Mouse (Mus musculus) cortical plate, adult 2 months (tissue): Measurements from ENCODE around the gene Oaz2. TPM values are rescaled to one million over a fixed set of nuclear protein-coding genes. Genes with fewer than 3 reads are reported as not detected.

ENCODE experiments used
- H3K27ac ChIP-seq: fragments of 200-500 bp; 2 replicates; pipeline ENCODE4 v1.5.1; 2012; ENCODE audit warnings: low read length, control low read depth, inconsistent platforms; ENCODE audit not compliant: insufficient read depth
- H3K4me1 ChIP-seq: fragments of 200-500 bp; 2 replicates; pipeline ENCODE4 v1.6.1; 2011; ENCODE audit warnings: low read length; ENCODE audit not compliant: control insufficient read depth, insufficient read depth
- H3K4me3 ChIP-seq: fragments of 200-500 bp; 2 replicates; pipeline ENCODE4 v1.5.1; 2011; ENCODE audit warnings: mild to moderate bottlenecking, low read length, control low read depth; ENCODE audit not compliant: insufficient read depth
- CTCF ChIP-seq: fragments of 200-500 bp; IDR thresholded peaks from 2 replicates; pipeline ENCODE4 v1.5.1; 2011; ENCODE audit warnings: mild to moderate bottlenecking, control low read depth, low read length; ENCODE audit not compliant: insufficient read depth; ENCODE audit errors: extremely low read depth
- POLR2A ChIP-seq: fragments of 200-500 bp; IDR thresholded peaks from 2 replicates; pipeline ENCODE4 v1.6.1; 2011; ENCODE audit warnings: mild to moderate bottlenecking, low read length, control low read depth; ENCODE audit not compliant: insufficient read depth; ENCODE audit errors: extremely low read depth
- polyA plus RNA-seq: library from polyadenylated mRNA; depleted of rRNA; stranded (reverse); fragments of >200 nt; gene quantifications from 2 replicates; pipeline ENCODE4 v1.2.3, GENCODE M21; 2012; rRNA removed

The Oaz2 gene
- polyA plus RNA-seq = 215 and 220 TPM in 2 replicates

GRCm38 (mm10) chr9:65667701-65668100, at the start of gene Oaz2:
Gene Oaz2 (plus strand): TSS chr9:65668001.
- Histone ChIP-seq H3K4me3 (no peak within 1 kb of the TSS), H3K4me1 (no peaks in the 10 kb centered on the region), H3K27ac (no peak within 1 kb of the TSS)
- TF ChIP-seq CTCF (no peak), POLR2A (no peak)

- Histone ChIP-seq H3K4me1 (no peaks in the 10 kb centered on the region), H3K4me3 (no peak overlapping the region), H3K27ac (no peak overlapping the region)
- TF ChIP-seq CTCF = no peak
- no peak for TF ChIP-seq POLR2A
These were observed 48.5 kb upstream of the Oaz2 start for GRCm38 (mm10) chr9:65619311-65619710.

DNA sequence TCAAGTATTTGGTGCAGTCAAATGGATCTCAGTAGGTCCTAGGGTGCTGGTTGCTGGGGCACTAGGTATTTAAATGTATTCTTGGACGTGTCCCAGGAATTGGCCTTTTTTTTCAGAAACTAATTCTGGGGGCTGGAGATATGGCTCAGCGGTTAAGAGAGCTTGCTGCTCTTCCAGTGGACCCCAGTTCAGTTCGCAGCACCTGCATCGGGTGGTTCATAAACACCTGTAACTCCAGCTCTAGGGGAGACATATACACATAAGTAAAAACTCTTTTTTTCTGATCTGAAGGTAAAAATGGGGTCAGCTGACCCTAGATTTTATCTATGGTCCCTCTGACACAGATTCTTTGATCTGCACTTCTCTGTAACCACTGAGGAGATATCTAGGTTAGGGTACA, 46.6 kb upstream of the Oaz2 start:
- Histone ChIP-seq H3K4me1 (no peaks in the 10 kb centered on the region), H3K4me3 (no peak overlapping the region), H3K27ac (no peak overlapping the region)
- TF ChIP-seq CTCF = no peak
- no peak for TF ChIP-seq POLR2A

- TF ChIP-seq POLR2A (no peak), CTCF (no peak)
- no peak overlapping the region for H3K27ac ChIP-seq
- no peaks in the 10 kb centered on the region for H3K4me1 ChIP-seq
- no peak overlapping the region for H3K4me3 ChIP-seq
These were observed 46.1 kb upstream of the Oaz2 start for GRCm38 (mm10) chr9:65621666-65622065.

GRCm38 (mm10) chr9:65622826-65623225, 45.0 kb upstream of the Oaz2 start:
- TF ChIP-seq POLR2A = no peak
- TF ChIP-seq CTCF = no peak
- Histone ChIP-seq H3K4me3 (no peak overlapping the region), H3K27ac (no peak overlapping the region), H3K4me1 (no peaks in the 10 kb centered on the region)

DNA sequence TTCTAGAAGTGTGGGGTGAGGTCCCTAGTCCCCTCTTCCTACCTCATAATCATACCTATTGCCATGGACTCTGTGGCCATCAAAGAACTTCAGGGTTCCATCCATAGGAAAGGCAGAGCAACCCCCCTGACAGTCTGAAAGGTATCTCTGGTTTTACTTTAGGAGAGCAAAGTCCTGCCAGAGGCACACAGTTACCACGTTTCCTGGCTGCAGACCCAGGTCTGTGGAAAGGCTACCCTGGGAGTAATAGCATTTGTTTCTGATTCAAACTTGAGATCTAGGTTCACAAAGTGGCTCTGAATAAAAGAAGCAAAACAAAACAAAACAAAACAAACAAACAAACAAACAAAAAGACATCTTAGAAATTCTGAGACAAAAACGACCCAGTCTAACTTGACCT, 43.5 kb upstream of the Oaz2 start:
- no peaks in the 10 kb centered on the region for H3K4me1 ChIP-seq
- TF ChIP-seq CTCF (no peak), POLR2A (no peak)
- no peak overlapping the region for H3K27ac ChIP-seq
- no peak overlapping the region for H3K4me3 ChIP-seq

GRCm38 (mm10) chr9:65629025-65629766, 38.6 kb upstream of the Oaz2 start, which contains the start of gene Rbpms2:
Gene Rbpms2 (plus strand): TSS chr9:65629648.
- Histone ChIP-seq H3K4me1 (no peaks in the 10 kb centered on the region; the same call in 1 of the 2 replicates), H3K27ac (no peak within 1 kb of the TSS), H3K4me3 (peak within 1 kb of the TSS; percentile 54)
- TF ChIP-seq POLR2A (no peak), CTCF (no peak)

DNA sequence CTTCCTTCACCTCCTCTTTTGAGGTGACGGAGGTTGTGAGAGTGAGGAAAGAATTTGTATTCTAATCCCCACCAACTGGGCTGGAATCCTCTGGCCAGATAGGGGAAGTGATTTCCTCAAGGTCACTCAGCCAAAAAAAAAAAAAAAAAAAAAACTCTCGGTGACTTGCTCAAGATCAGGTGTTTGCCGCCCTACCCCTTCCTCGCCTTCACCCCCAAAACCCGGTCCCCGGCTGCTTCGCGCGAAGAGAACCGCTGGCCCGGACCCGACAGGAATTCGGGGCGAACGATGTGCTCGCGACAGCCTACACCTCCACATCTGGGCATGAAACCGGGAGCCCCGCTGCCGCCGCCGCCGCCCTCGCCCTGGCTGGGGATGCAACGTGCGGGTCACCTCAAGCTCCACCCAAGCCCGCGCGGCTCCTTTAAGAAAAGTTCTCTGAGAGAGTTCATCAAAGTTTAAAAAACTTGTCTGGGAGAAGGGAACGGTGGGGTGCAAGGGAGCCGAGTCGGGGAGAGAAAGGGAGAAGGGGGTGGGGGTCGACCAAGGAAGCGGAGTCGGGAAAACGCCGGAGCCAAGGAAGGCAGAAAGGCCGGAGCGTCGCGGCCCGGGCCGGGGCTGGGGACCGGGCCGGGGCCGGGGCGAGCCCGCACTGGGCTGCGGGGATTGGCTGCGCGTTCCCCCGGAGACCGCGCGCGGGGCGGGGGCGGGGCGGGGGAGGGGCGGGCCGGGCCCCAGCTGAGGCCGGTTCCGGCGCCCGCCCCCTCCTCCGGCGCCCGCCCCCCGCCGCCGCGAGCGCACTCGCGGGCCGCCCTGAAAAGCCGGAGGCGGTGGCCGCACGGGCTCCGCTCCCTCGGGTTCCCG, 37.8 kb upstream of the Oaz2 start:
- Histone ChIP-seq H3K27ac (no peak overlapping the region), H3K4me3 (peak overlapping the region; percentile 54), H3K4me1 (no peaks in the 10 kb centered on the region; the same call in 1 of the 2 replicates)
- TF ChIP-seq POLR2A (no peak), CTCF (no peak)

- no peak for TF ChIP-seq POLR2A
- Histone ChIP-seq H3K4me1 (no peaks in the 10 kb centered on the region; the same call in 1 of the 2 replicates), H3K27ac (no peak overlapping the region), H3K4me3 (peak overlapping the region; percentile 54)
These were observed 37.0 kb upstream of the Oaz2 start for GRCm38 (mm10) chr9:65630631-65631353.
